Mouse (Mus musculus): ENCODE data around the gene Tmem145.

- TF ChIP-seq EP300 (IDR thresholded peaks at IDR 0.05; ENCODE audit: low read depth) (no peak), CTCF (IDR thresholded peaks at IDR 0.05; ENCODE audit: low read depth) (no peak)
Measured at GRCm38 (mm10) chr7:25269545-25270271, 36.2 kb upstream of the Tmem145 start.

All from heart, postnatal 0 days (tissue).